Mouse (Mus musculus) T-helper 2 cell (primary cell): ENCODE results near the gene Mrps27.
"Not testable (repeated sequence)": the region's sequence is repeated elsewhere in the genome, so short reads cannot be mapped to it uniquely, and the experiment has no call there.

ENCODE experiments used
- in situ Hi-C: fragments of 300-600 bp; cut with MboI, MseI; formaldehyde crosslinking; loops from one replicate; pipeline ENCODE4 v1.15.1; 2025; ENCODE audit warnings: high pct_unique_total_duplicates

Gene Mrps27

GRCm38 (mm10) chr13:99344599-99345575 lies at the start of gene Mrps27, which contains the start of gene Ptcd2:
Gene Mrps27, plus strand, starts transcription at chr13:99344786.
Gene Ptcd2, minus strand, starts transcription at chr13:99344705.
- in situ Hi-C loops: loop anchor here (25.0 kb wide), 1 partner anchor 483 kb away; no protein-coding TSS in a partner anchor

GRCm38 (mm10) chr13:99299921-99300320 lies 44.7 kb upstream of the Mrps27 start:
- in situ Hi-C loops: no loop called here

GRCm38 (mm10) chr13:99303846-99304245 lies 40.7 kb upstream of the Mrps27 start:
- in situ Hi-C loops: no loop called here

GRCm38 (mm10) chr13:99304365-99304764 lies 40.2 kb upstream of the Mrps27 start:
- in situ Hi-C loops: no loop called here

- in situ Hi-C loops: no loop called here
Observed at GRCm38 (mm10) chr13:99305186-99305585, 39.4 kb upstream of the Mrps27 start.

GRCm38 (mm10) chr13:99306164-99306563 lies 38.4 kb upstream of the Mrps27 start:
- in situ Hi-C loops: no loop called here

GRCm38 (mm10) chr13:99307930-99308359 lies 36.6 kb upstream of the Mrps27 start:
- in situ Hi-C loops: no loop called here

- in situ Hi-C loops: no loop called here
Observed at GRCm38 (mm10) chr13:99308393-99308792, 36.2 kb upstream of the Mrps27 start.

GRCm38 (mm10) chr13:99314098-99314497 lies 30.5 kb upstream of the Mrps27 start:
- in situ Hi-C loops: no loop called here

GRCm38 (mm10) chr13:99314657-99315181 lies 29.9 kb upstream of the Mrps27 start:
- in situ Hi-C loops: no loop called here

GRCm38 (mm10) chr13:99316366-99316765 lies 28.2 kb upstream of the Mrps27 start:
- in situ Hi-C loops: no loop called here

GRCm38 (mm10) chr13:99317058-99317457 lies 27.5 kb upstream of the Mrps27 start:
- in situ Hi-C loops: no loop called here

GRCm38 (mm10) chr13:99320453-99320852 lies 24.1 kb upstream of the Mrps27 start:
- in situ Hi-C loops: no loop called here

GRCm38 (mm10) chr13:99322915-99323314 lies 21.7 kb upstream of the Mrps27 start:
- in situ Hi-C loops: not testable (repeated sequence)

- in situ Hi-C loops: no loop called here
Observed at GRCm38 (mm10) chr13:99323632-99324336, 20.8 kb upstream of the Mrps27 start.

GRCm38 (mm10) chr13:99324337-99324685 lies 20.3 kb upstream of the Mrps27 start:
- in situ Hi-C loops: not testable (repeated sequence)

GRCm38 (mm10) chr13:99331255-99331654 lies 13.3 kb upstream of the Mrps27 start:
- in situ Hi-C loops: loop anchor here (25.0 kb wide), 1 partner anchor 469 kb away; no protein-coding TSS in a partner anchor

GRCm38 (mm10) chr13:99337510-99337909 lies 7.1 kb upstream of the Mrps27 start:
- in situ Hi-C loops: loop anchor here (25.0 kb wide), 1 partner anchor 475 kb away; no protein-coding TSS in a partner anchor

- in situ Hi-C loops: loop anchor here (25.0 kb wide), 1 partner anchor 479 kb away; no protein-coding TSS in a partner anchor
Observed at GRCm38 (mm10) chr13:99341504-99341903, 3.1 kb upstream of the Mrps27 start.

GRCm38 (mm10) chr13:99343876-99344598 lies 549 bp upstream of the Mrps27 start:
- in situ Hi-C loops: loop anchor here (25.0 kb wide), 1 partner anchor 482 kb away; no protein-coding TSS in a partner anchor

GRCm38 (mm10) chr13:99350009-99350408 lies 5.4 kb downstream of the Mrps27 start:
- in situ Hi-C loops: no loop called here
